Mouse (Mus musculus) lung, postnatal 10 days (tissue): ENCODE measurements around the gene Cog2.
A peak's percentile ranks its signal among the peaks of the same experiment; 100 is the strongest.

Experiments
- DNase-seq: peaks from one replicate; pipeline ENCODE4 v3.0.0; 2021

Gene Cog2

DNA sequence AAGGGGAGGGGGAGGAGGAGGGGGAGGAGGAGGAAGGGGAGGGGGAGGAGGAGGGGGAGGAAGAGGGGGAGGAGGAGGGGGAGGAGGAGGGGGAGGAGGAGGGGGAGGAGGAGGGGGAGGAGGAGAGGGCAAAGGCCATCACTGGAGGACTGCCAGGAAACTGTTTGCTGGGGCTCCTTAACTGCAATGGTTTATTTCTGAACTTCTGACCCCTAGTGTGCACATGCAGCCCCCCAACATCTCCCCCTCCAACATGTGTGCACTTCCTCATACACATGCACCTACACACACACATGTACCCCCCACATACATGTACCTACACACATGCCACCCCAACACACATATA, 51.8 kb downstream of the Cog2 start:
- no peak for DNase-seq

DNA sequence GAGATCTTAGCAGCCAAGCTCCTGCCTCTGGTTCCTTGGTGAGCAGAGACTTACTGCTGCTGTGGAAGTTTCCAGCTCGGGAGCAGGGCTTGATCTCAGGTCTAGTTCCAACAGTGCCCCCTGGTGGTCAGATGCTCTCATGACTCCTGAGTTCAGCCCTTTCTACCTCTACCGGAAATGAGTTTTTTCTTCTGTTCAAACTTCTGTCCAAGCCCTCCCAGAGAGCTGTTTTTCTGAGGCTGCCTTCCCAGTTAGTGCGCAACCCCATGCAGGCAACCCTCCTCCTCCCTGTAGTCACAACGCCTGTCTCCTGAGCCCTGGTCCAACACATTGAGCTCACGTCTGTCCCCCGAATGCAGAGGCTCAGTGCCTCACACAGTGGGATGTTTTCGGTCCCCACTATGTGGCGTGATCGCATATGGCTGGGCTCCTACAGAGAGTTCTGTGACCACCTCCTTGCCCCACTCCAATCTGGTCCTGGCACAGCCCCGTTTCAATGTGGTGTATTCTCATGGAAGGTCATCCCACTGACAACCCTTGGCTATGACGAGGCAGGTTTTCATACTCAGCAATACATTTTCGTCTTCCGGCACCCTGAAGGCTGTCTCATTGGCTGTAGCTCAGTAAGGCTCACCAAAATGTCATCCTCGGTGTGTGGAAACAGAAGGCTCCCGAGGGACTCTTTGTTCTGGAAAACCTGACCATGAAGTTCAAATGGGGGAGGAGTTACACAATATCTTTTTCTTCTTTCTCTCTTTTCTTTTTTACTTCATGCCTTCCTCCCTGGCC, 53.2 kb downstream of the Cog2 start:
- DNase-seq: peak; percentile 96

DNA sequence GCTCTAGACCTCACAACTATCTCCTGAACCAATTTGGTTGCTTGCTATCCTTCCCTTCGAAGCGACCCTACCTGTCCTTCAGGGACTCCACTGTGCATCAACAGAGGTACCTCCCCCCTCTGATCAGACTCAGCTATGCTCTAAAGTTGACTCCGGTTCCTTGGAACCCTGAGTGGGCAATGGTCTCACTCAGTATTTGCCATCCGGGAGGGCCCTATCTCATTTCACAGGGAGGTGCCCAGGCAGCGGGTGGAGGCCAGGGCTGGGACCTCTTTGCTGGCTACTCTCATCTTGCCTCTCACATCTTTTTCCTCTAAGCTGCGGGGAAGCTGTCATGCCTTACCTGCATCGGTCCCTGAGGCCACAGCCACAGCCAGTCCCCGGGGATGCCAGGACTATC, 55.2 kb downstream of the Cog2 start, which contains the start of gene Capn9:
Capn9 (plus strand) TSS at position 301 of the 400 bp plus-strand sequence.
- DNase-seq: no peak

DNA sequence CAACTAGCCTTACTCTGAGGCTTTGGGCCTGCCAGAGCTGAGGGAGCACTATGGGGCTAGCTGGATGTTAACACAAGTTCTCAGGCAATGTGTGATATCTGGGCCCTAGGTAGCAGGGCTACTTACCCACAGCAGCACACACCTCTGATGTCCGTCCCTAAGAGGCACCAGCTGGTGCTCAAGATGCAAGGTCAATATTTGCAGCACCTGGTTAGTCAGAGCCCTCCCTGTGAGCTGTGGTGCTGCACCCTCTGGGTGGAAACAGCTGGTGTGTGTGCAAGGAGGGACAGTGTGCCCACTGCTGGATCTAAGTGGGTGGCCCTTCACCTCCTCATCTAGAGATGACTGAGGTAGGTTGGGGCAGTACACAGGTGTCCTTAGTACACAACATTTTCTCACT, 56.2 kb downstream of the Cog2 start:
- DNase-seq: no peak

DNA sequence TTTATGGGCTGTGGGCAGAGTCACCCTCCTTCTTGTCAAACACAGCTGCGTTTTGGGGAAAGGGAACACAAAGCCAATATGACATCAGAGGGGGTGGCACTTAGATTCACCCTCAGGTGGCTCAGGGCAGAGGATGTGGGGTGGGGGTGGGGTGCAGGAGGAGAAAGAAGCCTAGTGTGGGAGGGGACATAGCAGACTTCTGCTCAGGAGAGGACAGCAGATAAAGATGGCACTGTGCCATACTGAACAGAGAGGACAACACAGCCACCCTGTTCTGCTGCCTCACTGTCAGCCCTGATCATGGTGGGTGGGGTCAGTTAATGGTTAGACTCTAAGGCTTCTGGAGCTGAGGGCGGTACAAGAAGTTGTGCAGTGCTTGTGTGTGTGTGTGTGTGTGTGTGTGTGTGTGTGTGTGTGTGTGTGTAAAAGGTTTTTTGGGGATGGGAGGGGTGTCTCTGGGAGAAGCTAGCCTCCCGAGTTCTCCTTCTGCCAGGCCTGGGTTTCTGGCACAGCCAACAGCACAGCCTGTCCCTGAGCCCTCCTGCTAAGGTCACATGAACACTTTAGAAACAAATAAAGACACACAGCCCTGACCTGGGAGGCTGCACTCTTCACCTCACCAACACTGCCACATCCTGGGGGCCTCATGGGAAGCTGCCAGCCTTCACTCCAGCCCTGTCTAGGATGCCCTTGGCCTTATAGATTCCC, 65.3 kb downstream of the Cog2 start:
- peak; percentile 42 for DNase-seq

DNA sequence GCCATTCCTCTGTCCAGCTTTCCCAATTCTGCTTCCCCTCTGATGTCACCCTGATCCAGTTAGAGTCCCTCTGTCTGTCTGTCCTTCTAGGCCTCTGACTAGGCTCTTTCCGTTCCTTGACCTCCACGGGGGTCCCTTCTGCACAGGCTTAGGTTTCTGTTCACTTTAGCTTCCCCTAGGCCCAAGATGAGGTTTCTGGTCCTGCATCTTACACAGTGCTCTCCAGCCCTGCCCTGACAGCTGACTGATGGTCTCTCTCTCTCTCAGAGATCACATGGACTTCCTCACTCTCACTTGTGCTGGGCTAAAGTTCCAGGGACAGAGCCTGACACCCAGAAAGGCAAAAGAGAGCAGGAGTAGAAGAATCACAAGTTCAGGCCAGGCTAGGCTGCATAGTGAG, 66.0 kb downstream of the Cog2 start:
- DNase-seq: no peak

DNA sequence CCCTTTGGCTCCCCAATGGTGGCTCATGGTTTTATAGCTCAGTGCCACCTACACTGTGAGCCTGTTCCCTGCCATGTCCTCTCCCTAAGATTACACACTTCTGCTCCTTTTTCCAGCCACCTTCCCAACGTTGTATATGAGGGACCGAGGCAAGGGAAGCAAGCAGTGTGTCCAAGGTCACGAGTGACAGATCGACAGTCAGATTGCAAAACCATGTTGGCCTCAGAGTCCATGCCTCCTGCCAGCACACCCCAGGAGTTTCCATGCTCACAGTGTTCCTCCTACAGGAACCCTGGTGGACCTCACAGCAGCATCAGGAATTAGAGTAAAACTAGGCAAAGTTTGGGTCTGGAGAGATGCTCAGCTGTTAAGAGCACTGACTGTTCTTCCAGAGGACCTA, 68.8 kb downstream of the Cog2 start:
- no peak for DNase-seq
